Mouse (Mus musculus) spleen, postnatal 10 days (tissue): Measurements from ENCODE around the gene Tbc1d16.
A peak's percentile ranks its signal among the peaks of the same experiment; 100 is the strongest.

Source experiments
- DNase-seq, 2 experiments: peaks; one replicate each; pipeline ENCODE4 v3.0.0; 2021 to 2022; ENCODE audit warnings: low spot score in 2 of 2

The Tbc1d16 gene

DNA sequence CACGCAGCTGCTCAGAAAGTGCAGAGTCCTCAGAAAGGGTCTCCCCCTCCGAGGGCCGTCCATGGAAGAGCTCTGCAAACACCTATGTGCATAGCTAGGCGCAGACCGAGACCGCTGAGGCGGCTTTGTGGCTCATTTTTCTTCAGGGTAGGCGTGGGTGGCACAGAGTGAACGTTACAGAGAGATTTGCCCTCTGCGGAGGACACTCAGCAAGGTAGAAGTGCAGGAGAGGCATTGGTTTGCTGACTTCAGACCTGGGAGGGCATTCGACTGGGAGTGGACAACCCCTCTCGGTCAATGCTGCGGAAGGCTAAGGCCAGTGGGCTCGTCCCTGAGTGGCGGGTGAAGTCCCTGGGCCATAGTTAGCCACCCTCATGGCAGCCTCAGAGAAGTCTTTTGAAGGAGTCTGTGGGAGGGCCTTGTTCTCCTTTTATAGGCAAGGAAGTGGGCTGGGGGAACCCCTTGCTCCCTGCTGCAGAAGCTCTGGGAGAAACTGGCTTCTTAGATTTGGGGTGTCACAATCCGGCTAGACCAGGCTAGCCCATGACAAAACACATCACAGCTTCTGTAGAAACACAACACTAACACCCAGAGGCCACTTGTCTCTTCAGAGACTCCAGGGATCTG lies 84.8 kb downstream of the Tbc1d16 start:
- DNase-seq: no peak

GRCm38 (mm10) chr11:119142615-119143014 lies 85.7 kb downstream of the Tbc1d16 start:
- DNase-seq: no peak

DNA sequence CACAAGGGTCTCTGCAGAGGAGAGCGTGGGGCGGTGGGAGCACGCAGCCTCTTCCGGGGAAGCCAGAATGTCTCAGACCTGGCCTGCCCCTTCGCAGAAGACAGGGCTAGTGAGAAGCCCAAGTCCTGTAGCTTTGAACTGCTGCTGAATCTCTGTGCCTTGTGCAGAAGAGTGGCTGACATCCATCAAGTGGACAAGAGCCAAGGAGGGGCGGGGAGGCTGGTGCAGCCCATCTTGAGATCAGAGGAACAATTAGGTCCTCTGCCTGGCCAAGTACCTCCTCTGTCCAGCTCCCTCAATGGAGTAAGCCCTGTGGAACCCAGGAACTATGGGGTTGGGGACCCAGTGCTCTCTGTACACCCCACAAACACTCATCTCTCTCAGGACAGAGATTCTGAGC lies 89.3 kb downstream of the Tbc1d16 start:
- no peak for DNase-seq

- DNase-seq: no peak
Measured at GRCm38 (mm10) chr11:119138205-119138604, 90.1 kb downstream of the Tbc1d16 start.

- DNase-seq: no peak
Measured at GRCm38 (mm10) chr11:119134586-119134985, 93.7 kb downstream of the Tbc1d16 start.

GRCm38 (mm10) chr11:119133437-119134221 lies 94.7 kb downstream of the Tbc1d16 start:
- DNase-seq: peak; percentile 27 to 76

GRCm38 (mm10) chr11:119132198-119133035 lies 95.9 kb downstream of the Tbc1d16 start:
- DNase-seq: no peak

DNA sequence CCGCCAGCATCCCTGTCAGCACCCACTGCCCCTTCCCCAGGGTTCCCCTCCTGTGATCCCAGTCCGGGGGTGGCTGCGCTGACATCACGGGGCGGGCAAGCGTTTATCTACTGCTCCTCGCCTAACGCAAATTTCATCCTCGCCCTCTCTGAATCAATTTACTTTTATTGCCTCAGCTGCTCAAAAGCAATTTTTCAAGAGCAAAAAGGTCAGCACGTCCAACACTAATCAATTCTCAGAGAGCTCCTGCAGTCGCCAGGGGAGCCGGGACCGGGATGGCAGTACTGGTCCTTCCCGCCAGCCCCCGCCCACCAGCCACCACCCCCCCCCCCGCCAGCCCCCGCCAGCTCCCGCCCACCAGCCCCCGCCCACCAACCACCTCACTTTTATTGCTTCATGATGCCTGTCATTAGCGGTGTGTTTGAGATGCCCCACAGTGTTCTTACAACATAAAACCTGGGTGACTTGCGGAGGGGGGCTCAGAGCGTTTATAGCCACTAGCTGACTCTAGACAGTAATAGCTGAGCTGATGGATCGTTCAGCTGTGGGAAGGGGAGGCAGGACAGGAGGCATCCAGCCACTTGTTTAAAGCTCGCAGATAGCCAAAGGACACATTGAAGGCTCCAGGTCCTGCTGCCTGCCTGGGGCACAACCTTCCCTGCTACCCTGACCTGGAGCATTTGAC lies 98.1 kb downstream of the Tbc1d16 start:
- no peak for DNase-seq

DNA sequence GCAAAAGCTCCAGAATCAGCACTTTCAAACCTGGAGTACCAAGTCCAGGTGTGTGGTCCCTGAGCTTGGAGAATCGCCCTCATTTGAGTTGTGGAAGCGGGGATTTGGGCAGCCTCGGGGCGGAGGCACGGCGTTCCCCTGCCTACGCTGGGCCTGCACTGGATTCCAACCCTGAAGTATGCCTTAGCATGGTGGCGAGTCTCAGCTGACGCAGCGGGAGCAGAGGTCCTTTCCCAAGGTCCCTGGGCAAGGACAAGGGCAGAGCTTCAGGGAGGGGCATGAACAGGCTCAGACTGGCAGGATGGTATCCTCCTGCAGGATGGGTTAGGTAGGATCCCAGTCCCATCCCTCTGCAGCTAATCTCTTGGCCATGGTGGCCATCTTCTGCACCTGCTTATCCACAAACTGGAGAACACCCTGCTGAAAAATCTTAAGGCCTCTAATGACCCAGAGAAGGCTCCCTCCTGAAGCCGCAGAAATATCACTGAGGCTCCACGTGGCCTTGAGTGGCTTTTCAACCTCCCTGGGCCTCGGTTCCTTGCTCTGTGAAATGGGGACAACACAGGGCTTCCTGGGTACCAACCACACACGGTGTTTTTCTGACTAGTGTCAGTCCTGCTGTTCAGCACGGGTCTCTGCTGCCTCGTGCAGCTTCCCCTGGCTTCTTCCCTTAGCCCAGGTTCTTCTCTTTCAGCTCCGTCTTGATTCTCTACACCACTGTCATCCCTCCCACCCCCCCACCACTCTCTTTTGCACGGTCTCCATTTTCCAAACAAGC lies 98.8 kb downstream of the Tbc1d16 start:
- no peak for DNase-seq

- DNase-seq: no peak
Measured at GRCm38 (mm10) chr11:119128668-119129280, 99.5 kb downstream of the Tbc1d16 start.

DNA sequence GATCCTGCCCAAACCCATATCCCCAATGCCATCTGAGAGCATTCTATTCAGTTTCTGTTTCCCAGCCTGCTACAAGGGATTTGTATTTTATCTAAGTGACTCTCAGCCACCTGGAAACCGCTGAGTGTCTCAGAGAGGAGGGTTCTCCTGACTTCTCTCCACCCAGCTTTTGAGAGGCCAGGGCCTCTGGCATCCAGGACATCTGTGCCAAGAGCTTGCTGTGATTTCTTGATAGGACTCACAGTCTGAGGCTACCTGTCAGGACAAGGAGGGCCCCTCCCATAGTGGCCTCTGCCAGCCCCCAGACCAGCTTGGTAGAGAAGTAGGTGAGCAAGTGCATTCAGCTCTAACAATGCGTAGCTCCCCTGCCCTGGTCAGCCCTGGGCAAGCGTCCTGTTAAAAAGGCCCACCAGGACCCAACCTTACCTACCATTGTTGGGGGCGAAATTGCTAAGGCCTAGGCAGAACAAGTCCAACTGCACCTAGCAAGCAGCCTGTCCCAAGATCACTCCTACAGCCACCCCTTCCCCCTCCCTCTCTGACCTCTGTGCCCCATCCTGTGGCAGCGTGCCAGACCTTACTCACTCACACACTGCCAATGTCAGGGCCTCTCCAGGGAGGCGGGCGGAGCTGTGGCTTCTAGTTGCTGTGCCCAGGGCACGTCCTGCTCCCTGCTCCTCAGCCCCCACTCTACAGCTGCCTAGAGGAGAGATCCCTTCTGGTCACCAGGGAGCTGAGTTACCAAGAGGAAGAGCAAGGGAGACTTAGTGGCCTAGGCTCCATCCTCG lies 100.4 kb downstream of the Tbc1d16 start:
- DNase-seq: peak in 1 of 2 experiments; percentile 63

- DNase-seq: no peak
Measured at GRCm38 (mm10) chr11:119127147-119127546, 101.2 kb downstream of the Tbc1d16 start.

DNA sequence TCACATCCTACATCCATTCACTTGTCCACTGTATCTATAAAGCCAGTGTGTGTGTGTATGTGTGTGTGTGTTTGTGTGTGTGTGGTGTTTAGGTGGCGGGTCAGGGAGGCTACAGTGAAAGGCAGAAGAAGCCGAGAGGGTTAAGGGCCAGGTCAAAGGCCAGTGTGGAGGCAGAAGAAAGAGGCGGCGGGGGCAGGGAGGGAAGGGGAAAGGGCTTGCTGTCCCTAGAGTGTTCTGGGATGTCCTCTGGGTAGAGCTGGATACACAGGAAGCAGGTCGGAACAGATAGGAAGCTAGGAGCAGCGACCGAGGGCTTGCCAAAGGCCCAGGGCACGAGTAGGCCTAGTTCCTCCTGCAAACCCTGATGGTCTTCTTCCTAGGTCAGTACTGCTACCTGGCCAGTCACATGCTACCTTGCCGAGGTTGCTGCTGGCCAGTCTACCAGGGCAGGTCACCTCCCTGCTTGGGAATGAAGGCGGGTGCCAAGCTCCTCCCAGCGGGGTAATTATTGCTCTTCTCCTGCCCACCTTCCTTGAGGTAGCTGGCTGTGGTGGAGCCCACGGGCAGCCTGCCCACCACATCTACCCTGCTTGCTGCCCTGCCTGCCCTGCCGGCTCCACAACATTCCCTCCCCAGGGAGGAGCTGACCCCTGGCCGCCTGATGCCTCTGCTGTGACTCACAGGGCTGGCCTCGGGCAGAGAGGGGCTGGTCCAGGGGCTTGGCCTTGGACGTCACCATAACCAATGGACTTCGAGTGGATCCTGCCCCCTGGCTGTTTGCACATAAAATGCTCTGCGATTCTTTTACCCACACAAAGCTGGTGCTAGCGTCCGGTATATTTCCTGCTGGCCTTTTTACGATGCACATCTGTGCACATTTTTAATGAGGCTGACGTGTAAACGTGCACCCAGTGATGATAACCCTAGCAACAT lies 102.1 kb downstream of the Tbc1d16 start:
- peak in 1 of 2 experiments; percentile 54 for DNase-seq

GRCm38 (mm10) chr11:119124536-119124935 lies 103.8 kb downstream of the Tbc1d16 start:
- no peak for DNase-seq

GRCm38 (mm10) chr11:119123522-119124319 lies 104.6 kb downstream of the Tbc1d16 start:
- no peak for DNase-seq

- peak in 1 of 2 experiments; percentile 56 for DNase-seq
Measured at GRCm38 (mm10) chr11:119122396-119122795, 105.9 kb downstream of the Tbc1d16 start.

GRCm38 (mm10) chr11:119118905-119119304 lies 109.4 kb downstream of the Tbc1d16 start:
- DNase-seq: no peak

- no peak for DNase-seq
Measured at GRCm38 (mm10) chr11:119117945-119118344, 110.4 kb downstream of the Tbc1d16 start.
